Mouse (Mus musculus): Measurements from ENCODE around the gene H2al1g. TPM values are rescaled to one million over a fixed set of nuclear protein-coding genes. Genes with fewer than 3 reads are reported as not detected.

The H2al1g gene
- polyA plus RNA-seq, 1 experiment, result not detected

- TF ChIP-seq POLR2A (IDR thresholded peaks at IDR 0.05; ENCODE audit: borderline replicate concordance, insufficient read depth, low read length) (no peak), CTCF (IDR thresholded peaks at IDR 0.05; ENCODE audit: borderline replicate concordance, insufficient read depth, low read depth, low read length) (no peak)
- Histone ChIP-seq H3K27ac (ENCODE audit: insufficient read depth, low read length) (no peak overlapping the region), H3K4me1 (ENCODE audit: control insufficient read depth, insufficient read depth, low read length) (no peaks in the 10 kb centered on the region; the same call in 1 of the 2 replicates), H3K4me3 (replicated peaks; ENCODE audit: insufficient read depth, low read depth, low read length) (no peak overlapping the region), H3K27me3 (ENCODE audit: control insufficient read depth, insufficient read depth, low read length) (no peaks in the 10 kb centered on the region)
- 47% methylated on average over 12 of the region's 12 CpGs for WGBS
- no peak for DNase-seq
These were observed 47.1 kb downstream of the H2al1g start for GRCm38 (mm10) chrX:11365151-11365550.

Other genes with a start within 250 kb of the H2al1g start
- not detected in 2 replicates for gene H2al1a, start 19.0 kb upstream of the H2al1g start, polyA plus RNA-seq (2012; rRNA removed)
- not detected in 2 replicates for gene H2al1b, start 15.8 kb upstream of the H2al1g start, polyA plus RNA-seq (2012; rRNA removed)
- not detected in 2 replicates for gene H2al1c, start 12.6 kb upstream of the H2al1g start, polyA plus RNA-seq (2012; rRNA removed)
- not detected in 2 replicates for gene H2al1d, start 9.4 kb upstream of the H2al1g start, polyA plus RNA-seq (2012; rRNA removed)
- not detected in 2 replicates for gene H2al1e, start 6.3 kb upstream of the H2al1g start, polyA plus RNA-seq (2012; rRNA removed)
- gene H2al1f, start 3.1 kb upstream of the H2al1g start, polyA plus RNA-seq (2012; rRNA removed), result not detected in 2 replicates
- gene H2al1h, start 3.2 kb downstream of the H2al1g start, polyA plus RNA-seq (2012; rRNA removed), result not detected in 2 replicates
- gene H2al1i, start 6.4 kb downstream of the H2al1g start, polyA plus RNA-seq (2012; rRNA removed), result not detected in 2 replicates
- gene H2al1j, start 9.6 kb downstream of the H2al1g start, polyA plus RNA-seq (2012; rRNA removed), result not detected in 2 replicates